Mouse (Mus musculus): Measurements from ENCODE around the gene Enpp6.

Enpp6 gene

GRCm38 (mm10) chr8:47134736-47135135 is 148.0 kb downstream of the Enpp6 start:
- no peak for TF ChIP-seq CTCF (conservative IDR thresholded peaks at IDR 0.05; ENCODE audit: low read length)
- no peak for TF ChIP-seq POU5F1 (IDR thresholded peaks at IDR 0.05; ENCODE audit: borderline replicate concordance, low read length)
- no peak for TF ChIP-seq NANOG (IDR thresholded peaks at IDR 0.05; ENCODE audit: borderline replicate concordance, low read length)
- Histone ChIP-seq H3K9me3 (ENCODE audit: low read length) (no peaks in the 10 kb centered on the region), H3K4me3 (replicated peaks; ENCODE audit: low read length) (no peak overlapping the region), H3K27me3 (ENCODE audit: insufficient read depth, low read length) (no peaks in the 10 kb centered on the region), H3K36me3 (ENCODE audit: insufficient read depth, low read length) (no peaks in the 10 kb centered on the region), H3K4me1 (replicated peaks; ENCODE audit: low read depth, low read length) (peaks cover 15% of the 10 kb centered on the region)

- H3K4me3 ChIP-seq (replicated peaks; ENCODE audit: low read length) = no peak overlapping the region
- TF ChIP-seq CTCF (conservative IDR thresholded peaks at IDR 0.05; ENCODE audit: low read length) (no peak), NANOG (IDR thresholded peaks at IDR 0.05; ENCODE audit: borderline replicate concordance, low read length) (peak; percentile 39; the same call in 1 of the 2 replicates), POU5F1 (IDR thresholded peaks at IDR 0.05; ENCODE audit: borderline replicate concordance, low read length) (no peak)
- H3K9me3 ChIP-seq (ENCODE audit: low read length) = no peaks in the 10 kb centered on the region
- H3K27me3 ChIP-seq (ENCODE audit: insufficient read depth, low read length) = no peaks in the 10 kb centered on the region
- H3K4me1 ChIP-seq (replicated peaks; ENCODE audit: low read depth, low read length) = peaks cover 15% of the 10 kb centered on the region
- no peaks in the 10 kb centered on the region for H3K36me3 ChIP-seq (ENCODE audit: insufficient read depth, low read length)
Measured at GRCm38 (mm10) chr8:47135586-47135985, 148.9 kb downstream of the Enpp6 start.

GRCm38 (mm10) chr8:47136047-47136446 is 149.4 kb downstream of the Enpp6 start:
- no peaks in the 10 kb centered on the region for H3K9me3 ChIP-seq (ENCODE audit: low read length)
- peaks cover 15% of the 10 kb centered on the region for H3K4me1 ChIP-seq (replicated peaks; ENCODE audit: low read depth, low read length)
- no peaks in the 10 kb centered on the region for H3K36me3 ChIP-seq (ENCODE audit: insufficient read depth, low read length)
- no peak overlapping the region for H3K4me3 ChIP-seq (replicated peaks; ENCODE audit: low read length)
- TF ChIP-seq NANOG (IDR thresholded peaks at IDR 0.05; ENCODE audit: borderline replicate concordance, low read length) (no peak), POU5F1 (IDR thresholded peaks at IDR 0.05; ENCODE audit: borderline replicate concordance, low read length) (no peak), CTCF (conservative IDR thresholded peaks at IDR 0.05; ENCODE audit: low read length) (no peak)
- H3K27me3 ChIP-seq (ENCODE audit: insufficient read depth, low read length) = no peaks in the 10 kb centered on the region

- Histone ChIP-seq H3K27me3 (ENCODE audit: insufficient read depth, low read length) (no peaks in the 10 kb centered on the region), H3K9me3 (ENCODE audit: low read length) (peaks cover 11% of the 10 kb centered on the region), H3K4me1 (replicated peaks; ENCODE audit: low read depth, low read length) (no peaks in the 10 kb centered on the region), H3K4me3 (replicated peaks; ENCODE audit: low read length) (no peak overlapping the region), H3K36me3 (ENCODE audit: insufficient read depth, low read length) (no peaks in the 10 kb centered on the region)
- TF ChIP-seq NANOG (IDR thresholded peaks at IDR 0.05; ENCODE audit: borderline replicate concordance, low read length) (no peak), POU5F1 (IDR thresholded peaks at IDR 0.05; ENCODE audit: borderline replicate concordance, low read length) (no peak), CTCF (conservative IDR thresholded peaks at IDR 0.05; ENCODE audit: low read length) (no peak)
Measured at GRCm38 (mm10) chr8:47145258-47145657, 158.6 kb downstream of the Enpp6 start.
